Mouse (Mus musculus): Measurements from ENCODE around the gene Slc25a43. TPM values are rescaled to one million over a fixed set of nuclear protein-coding genes. Genes with fewer than 3 reads are reported as not detected.
"Not testable (repeated sequence)": the region's sequence is repeated elsewhere in the genome, so short reads cannot be mapped to it uniquely, and the experiment has no call there.

Slc25a43 gene
- total RNA-seq, 1 experiment: 2.1 TPM

DNA sequence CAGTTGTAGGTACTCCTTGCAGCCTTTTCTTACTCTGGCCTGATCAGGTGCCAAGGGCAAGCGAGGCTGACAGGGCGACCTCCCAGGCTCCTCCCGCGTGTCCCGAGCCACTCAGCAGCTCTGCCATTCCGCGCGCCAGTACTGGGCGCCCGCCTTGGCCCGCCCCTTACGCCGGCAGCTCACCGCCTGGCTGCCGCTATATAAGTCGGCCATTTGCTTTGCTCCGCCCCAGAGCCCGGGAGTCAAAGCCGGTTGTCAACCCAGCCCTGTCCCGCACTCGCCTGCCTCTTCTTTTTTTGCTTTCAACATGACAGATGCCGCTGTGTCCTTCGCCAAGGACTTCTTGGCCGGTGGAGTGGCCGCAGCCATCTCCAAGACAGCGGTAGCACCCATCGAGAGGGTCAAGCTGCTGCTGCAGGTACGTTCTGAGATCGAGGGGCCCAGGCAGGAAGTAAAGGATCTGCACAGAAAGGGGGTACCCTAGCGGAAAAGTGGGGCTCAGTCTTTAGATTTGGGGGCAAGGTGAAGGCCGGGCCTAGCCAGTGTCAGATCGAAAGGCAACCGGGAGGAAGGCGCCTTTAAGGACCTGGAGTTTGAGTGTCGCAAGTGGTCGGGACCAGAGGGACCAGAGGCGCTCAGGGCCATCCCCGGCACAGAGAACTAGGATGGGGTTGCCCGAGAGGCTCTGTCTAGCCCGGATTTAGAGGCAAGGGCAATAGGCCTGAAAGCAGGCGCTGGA lies 52.1 kb downstream of the Slc25a43 start, which contains the start of gene Slc25a5:
Gene Slc25a5, plus strand, starts transcription at position 228 of the 739 bp plus-strand sequence.
- peaks cover 16% of the 10 kb centered on the region for H3K36me3 ChIP-seq (ENCODE audit: control insufficient read depth, insufficient read depth, low read length, poor library complexity, severe bottlenecking)
- TF ChIP-seq ZC3H11A (IDR thresholded peaks at IDR 0.05; ENCODE audit: borderline replicate concordance, low read depth, low read length): no peak
- no peak for TF ChIP-seq ZNF384 (IDR thresholded peaks at IDR 0.05; ENCODE audit: low read depth, low read length)
- TF ChIP-seq CHD2 (IDR thresholded peaks at IDR 0.05; ENCODE audit: low read depth, low read length): no peak
- no peak for TF ChIP-seq MAFK (IDR thresholded peaks at IDR 0.05; ENCODE audit: insufficient read depth, low read depth, low read length)
- TF ChIP-seq HCFC1 (IDR thresholded peaks at IDR 0.05; ENCODE audit: borderline replicate concordance, insufficient read depth, low read length): no peak
- in situ Hi-C loops (cut with MboI; ENCODE audit: low sequenced_read_pairs in 2 of 2, unreplicated experiment in 2 of 2): no loop called here
- peak within 1 kb of the TSS; percentile 92 for H3K9ac ChIP-seq (ENCODE audit: insufficient read depth, low read depth, low read length, poor library complexity, severe bottlenecking)
- H3K9me3 ChIP-seq (ENCODE audit: control insufficient read depth, insufficient read depth, low read depth, low read length): no peaks in the 10 kb centered on the region
- peak within 1 kb of the TSS; percentile 86 for H3K27ac ChIP-seq (ENCODE audit: insufficient read depth, low read depth, low read length, poor library complexity, severe bottlenecking)
- peaks cover 0 to 2% of the 10 kb centered on the region in 2 experiments; a peak in 1 of 4 replicates for H3K4me1 ChIP-seq (ENCODE audit: control insufficient read depth in 2 of 2, insufficient read depth in 2 of 2, low read length in 2 of 2, poor library complexity in 1 of 2)
- DNase-seq (ENCODE audit: low read depth, low spot score): no peak
- H3K4me3 ChIP-seq (ENCODE audit: insufficient read depth in 1 of 2, low read depth in 1 of 2, low read length in 2 of 2, poor library complexity in 1 of 2, severe bottlenecking in 1 of 2): peak within 1 kb of the TSS; percentile 90 to 94

DNA sequence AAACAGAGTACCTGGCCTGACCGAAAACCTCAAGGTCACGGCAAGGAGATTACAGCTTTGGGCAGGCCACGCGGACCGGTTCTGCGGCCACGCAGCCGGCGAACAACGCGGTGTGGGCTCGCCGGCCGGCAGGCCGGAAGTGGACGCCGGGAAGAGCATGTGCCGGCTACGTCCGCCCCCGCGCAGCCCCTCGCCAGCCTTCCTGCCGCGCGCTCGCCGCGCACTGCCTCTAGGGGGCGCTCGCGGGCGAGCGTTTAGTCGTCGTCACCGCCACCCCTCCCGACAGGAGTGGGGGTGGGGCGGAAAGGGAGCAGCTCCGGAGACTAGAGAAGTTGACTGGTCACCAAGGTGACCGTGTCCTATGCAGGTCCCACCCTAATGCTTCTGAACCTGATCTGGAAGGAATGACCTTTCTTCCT lies 52.7 kb downstream of the Slc25a43 start:
- no peaks in the 10 kb centered on the region for H3K9me3 ChIP-seq (ENCODE audit: control insufficient read depth, insufficient read depth, low read depth, low read length)
- H3K4me3 ChIP-seq (ENCODE audit: insufficient read depth in 1 of 2, low read depth in 1 of 2, low read length in 2 of 2, poor library complexity in 1 of 2, severe bottlenecking in 1 of 2): peak overlapping the region; percentile 90 to 94
- peaks cover 0 to 2% of the 10 kb centered on the region in 2 experiments; a peak in 1 of 4 replicates for H3K4me1 ChIP-seq (ENCODE audit: control insufficient read depth in 2 of 2, insufficient read depth in 2 of 2, low read length in 2 of 2, poor library complexity in 1 of 2)
- TF ChIP-seq HCFC1 (IDR thresholded peaks at IDR 0.05; ENCODE audit: borderline replicate concordance, insufficient read depth, low read length) (peak; percentile 43; the same call in 1 of the 2 replicates), CHD2 (IDR thresholded peaks at IDR 0.05; ENCODE audit: low read depth, low read length) (no peak), MAFK (IDR thresholded peaks at IDR 0.05; ENCODE audit: insufficient read depth, low read depth, low read length) (no peak), ZC3H11A (IDR thresholded peaks at IDR 0.05; ENCODE audit: borderline replicate concordance, low read depth, low read length) (no peak), ZNF384 (IDR thresholded peaks at IDR 0.05; ENCODE audit: low read depth, low read length) (no peak)
- DNase-seq (ENCODE audit: low read depth, low spot score): no peak
- H3K36me3 ChIP-seq (ENCODE audit: control insufficient read depth, insufficient read depth, low read length, poor library complexity, severe bottlenecking): peaks cover 16% of the 10 kb centered on the region
- H3K27ac ChIP-seq (ENCODE audit: insufficient read depth, low read depth, low read length, poor library complexity, severe bottlenecking): peak overlapping the region; percentile 86
- in situ Hi-C loops (cut with MboI; ENCODE audit: low sequenced_read_pairs in 2 of 2, unreplicated experiment in 2 of 2): no loop called here
- peak overlapping the region; percentile 92 for H3K9ac ChIP-seq (ENCODE audit: insufficient read depth, low read depth, low read length, poor library complexity, severe bottlenecking)

DNA sequence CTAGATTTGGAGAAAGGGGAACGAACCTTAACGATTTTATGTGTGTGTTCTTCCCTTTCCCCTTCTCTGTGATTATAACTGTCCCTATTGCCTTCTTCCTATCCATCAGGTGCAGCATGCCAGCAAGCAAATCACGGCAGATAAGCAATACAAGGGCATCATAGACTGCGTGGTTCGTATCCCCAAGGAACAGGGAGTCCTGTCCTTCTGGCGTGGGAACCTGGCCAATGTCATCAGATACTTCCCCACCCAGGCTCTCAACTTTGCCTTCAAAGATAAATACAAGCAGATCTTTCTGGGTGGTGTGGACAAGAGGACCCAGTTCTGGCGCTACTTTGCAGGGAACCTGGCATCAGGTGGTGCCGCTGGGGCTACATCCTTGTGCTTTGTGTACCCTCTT lies 53.3 kb downstream of the Slc25a43 start:
- H3K4me3 ChIP-seq (ENCODE audit: insufficient read depth in 1 of 2, low read depth in 1 of 2, low read length in 2 of 2, poor library complexity in 1 of 2, severe bottlenecking in 1 of 2): peak overlapping the region; percentile 90 to 94
- H3K9me3 ChIP-seq (ENCODE audit: control insufficient read depth, insufficient read depth, low read depth, low read length); DNase-seq (ENCODE audit: low read depth, low spot score); H3K27ac ChIP-seq (ENCODE audit: insufficient read depth, low read depth, low read length, poor library complexity, severe bottlenecking); in situ Hi-C loops (cut with MboI; ENCODE audit: low sequenced_read_pairs in 2 of 2, unreplicated experiment in 2 of 2); H3K4me1 ChIP-seq (ENCODE audit: control insufficient read depth in 2 of 2, insufficient read depth in 2 of 2, low read length in 2 of 2, poor library complexity in 1 of 2): not testable (repeated sequence)
- H3K9ac ChIP-seq (ENCODE audit: insufficient read depth, low read depth, low read length, poor library complexity, severe bottlenecking): peak overlapping the region; percentile 74; the same call in 1 of the 2 replicates
- H3K36me3 ChIP-seq (ENCODE audit: control insufficient read depth, insufficient read depth, low read length, poor library complexity, severe bottlenecking): peaks cover 16% of the 10 kb centered on the region

DNA sequence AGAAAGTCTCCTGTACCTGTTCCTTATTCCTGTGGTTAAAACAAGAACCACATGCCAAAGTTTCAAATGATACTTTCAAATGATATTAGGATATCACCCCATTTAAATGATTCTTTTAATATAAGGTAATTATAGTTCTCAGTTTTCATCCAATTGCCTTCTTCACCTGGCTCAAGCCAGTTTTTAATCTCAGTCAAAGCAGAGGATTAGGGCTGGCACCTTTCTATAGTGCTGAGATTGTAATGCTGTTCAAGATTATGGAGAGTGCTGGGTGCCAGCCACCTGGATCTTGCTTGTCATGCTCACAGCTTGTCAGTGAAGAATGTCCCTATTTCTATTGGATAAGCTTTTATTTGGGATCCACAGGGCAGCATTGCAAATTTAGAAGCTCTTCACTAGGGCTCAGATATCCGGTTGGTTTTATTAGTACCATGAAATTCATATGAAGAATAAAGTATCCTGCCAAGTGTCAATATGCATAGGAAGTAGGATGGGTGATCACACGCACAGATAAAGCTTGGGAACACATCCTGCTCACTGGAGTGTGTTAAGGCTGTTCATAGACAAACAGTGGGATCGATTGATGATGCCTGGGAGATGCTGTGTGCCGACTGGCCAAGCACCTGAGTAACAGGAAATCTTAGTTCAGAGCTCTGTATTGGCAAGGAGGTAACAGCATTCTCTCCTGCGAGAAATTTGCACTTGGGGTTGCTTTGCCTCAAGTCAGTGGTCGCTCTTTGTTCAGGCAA lies 55.8 kb downstream of the Slc25a43 start:
- Histone ChIP-seq H3K9me3 (ENCODE audit: control insufficient read depth, insufficient read depth, low read depth, low read length) (no peaks in the 10 kb centered on the region), H3K4me1 (ENCODE audit: control insufficient read depth in 2 of 2, insufficient read depth in 2 of 2, low read length in 2 of 2, poor library complexity in 1 of 2) (no peaks in the 10 kb centered on the region; a peak in 1 of 4 replicates), H3K27ac (ENCODE audit: insufficient read depth, low read depth, low read length, poor library complexity, severe bottlenecking) (no peak overlapping the region), H3K9ac (ENCODE audit: insufficient read depth, low read depth, low read length, poor library complexity, severe bottlenecking) (no peak overlapping the region), H3K4me3 (ENCODE audit: insufficient read depth in 1 of 2, low read depth in 1 of 2, low read length in 2 of 2, poor library complexity in 1 of 2, severe bottlenecking in 1 of 2) (no peak overlapping the region), H3K36me3 (ENCODE audit: control insufficient read depth, insufficient read depth, low read length, poor library complexity, severe bottlenecking) (peaks cover 16% of the 10 kb centered on the region)
- no peak for DNase-seq (ENCODE audit: low read depth, low spot score)
- in situ Hi-C loops (cut with MboI; ENCODE audit: low sequenced_read_pairs in 2 of 2, unreplicated experiment in 2 of 2): no loop called here
- no peak for TF ChIP-seq HCFC1 (IDR thresholded peaks at IDR 0.05; ENCODE audit: borderline replicate concordance, insufficient read depth, low read length)
- no peak for TF ChIP-seq ZNF384 (IDR thresholded peaks at IDR 0.05; ENCODE audit: low read depth, low read length)
- no peak for TF ChIP-seq ZC3H11A (IDR thresholded peaks at IDR 0.05; ENCODE audit: borderline replicate concordance, low read depth, low read length)
- peak; percentile 7; the same call in 1 of the 2 replicates for TF ChIP-seq CHD2 (IDR thresholded peaks at IDR 0.05; ENCODE audit: low read depth, low read length)
- no peak for TF ChIP-seq MAFK (IDR thresholded peaks at IDR 0.05; ENCODE audit: insufficient read depth, low read depth, low read length)
